Mouse (Mus musculus) kidney, adult 2 months (tissue): Measurements from ENCODE around the gene 1700057G04Rik.

Source experiments
- CTCF ChIP-seq: fragments of 200-500 bp; conservative IDR thresholded peaks from 2 replicates; pipeline ENCODE4 v1.5.1; 2011; ENCODE audit warnings: low read depth, mild to moderate bottlenecking, control low read depth, low read length, moderate library complexity, mixed read lengths; ENCODE audit not compliant: insufficient read depth, insufficient read length
- POLR2A ChIP-seq: fragments of 200-500 bp; IDR thresholded peaks from one replicate; pipeline ENCODE4 v1.6.1; 2011; ENCODE audit warnings: low read depth, low read length, control low read depth

- TF ChIP-seq CTCF (no peak), POLR2A (no peak)
Measured at GRCm38 (mm10) chr9:92368920-92369319, 59.7 kb downstream of the 1700057G04Rik start.
